Mouse (Mus musculus): ENCODE results near the gene Slit3. TPM values are rescaled to one million over a fixed set of nuclear protein-coding genes. Genes with fewer than 3 reads are reported as not detected.
A peak's percentile ranks its signal among the peaks of the same experiment; 100 is the strongest.

Slit3 gene
- polyA plus RNA-seq, 1 experiment from 2014 or later: 54.1 TPM

- Histone ChIP-seq H3K27ac (no peak overlapping the region), H3K36me3 (no peaks in the 10 kb centered on the region), H3K27me3 (ENCODE audit: insufficient read depth, poor library complexity, severe bottlenecking) (peaks cover 4% of the 10 kb centered on the region; the same call in 1 of the 2 replicates), H3K4me3 (no peak overlapping the region), H3K4me1 (replicated peaks) (peaks cover 17% of the 10 kb centered on the region; the same call in 1 of the 2 replicates), H3K9me3 (no peaks in the 10 kb centered on the region)
- no peak for DNase-seq (ENCODE audit: low spot score)
- 94% methylated on average over 3 of the region's 3 CpGs for WGBS
These were observed 184.9 kb downstream of the Slit3 start for GRCm38 (mm10) chr11:35305910-35306309.

- no peak for DNase-seq (ENCODE audit: low spot score)
- Histone ChIP-seq H3K27ac (no peak overlapping the region), H3K36me3 (no peaks in the 10 kb centered on the region), H3K9me3 (no peaks in the 10 kb centered on the region), H3K4me1 (replicated peaks) (peaks cover 17% of the 10 kb centered on the region; the same call in 1 of the 2 replicates), H3K4me3 (no peak overlapping the region), H3K27me3 (ENCODE audit: insufficient read depth, poor library complexity, severe bottlenecking) (peaks cover 4% of the 10 kb centered on the region; the same call in 1 of the 2 replicates)
- 86% methylated on average over 5 of the region's 5 CpGs for WGBS
These were observed 185.9 kb downstream of the Slit3 start for GRCm38 (mm10) chr11:35306922-35307321.

DNA sequence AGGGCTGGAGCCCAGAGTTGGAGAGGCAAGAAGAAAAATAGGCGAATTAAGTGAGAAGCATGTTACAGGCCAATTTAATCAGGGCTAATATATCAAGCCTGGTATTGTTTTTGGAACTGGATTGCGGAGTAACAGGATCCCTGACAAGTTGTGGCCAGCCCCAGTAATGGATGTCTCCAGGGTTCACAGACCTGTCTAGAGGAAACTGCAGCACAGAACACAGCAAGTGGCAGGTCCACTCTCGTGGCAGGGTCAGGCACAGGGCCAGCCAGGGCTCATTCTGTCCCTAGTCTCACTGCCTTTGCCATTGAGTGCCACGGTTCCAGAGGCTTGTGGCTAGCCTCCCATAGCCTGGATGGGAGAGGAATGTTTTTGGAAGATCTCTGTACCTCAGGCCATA is 187.0 kb downstream of the Slit3 start:
- DNase-seq (ENCODE audit: low spot score): no peak
- no peak overlapping the region for H3K4me3 ChIP-seq
- H3K27ac ChIP-seq: no peak overlapping the region
- 81% methylated on average over 4 of the region's 4 CpGs for WGBS
- H3K4me1 ChIP-seq (replicated peaks): peaks cover 14% of the 10 kb centered on the region; the same call in 1 of the 2 replicates
- H3K27me3 ChIP-seq (ENCODE audit: insufficient read depth, poor library complexity, severe bottlenecking): peaks cover 6% of the 10 kb centered on the region; the same call in 1 of the 2 replicates
- no peaks in the 10 kb centered on the region for H3K9me3 ChIP-seq
- H3K36me3 ChIP-seq: no peaks in the 10 kb centered on the region

DNA sequence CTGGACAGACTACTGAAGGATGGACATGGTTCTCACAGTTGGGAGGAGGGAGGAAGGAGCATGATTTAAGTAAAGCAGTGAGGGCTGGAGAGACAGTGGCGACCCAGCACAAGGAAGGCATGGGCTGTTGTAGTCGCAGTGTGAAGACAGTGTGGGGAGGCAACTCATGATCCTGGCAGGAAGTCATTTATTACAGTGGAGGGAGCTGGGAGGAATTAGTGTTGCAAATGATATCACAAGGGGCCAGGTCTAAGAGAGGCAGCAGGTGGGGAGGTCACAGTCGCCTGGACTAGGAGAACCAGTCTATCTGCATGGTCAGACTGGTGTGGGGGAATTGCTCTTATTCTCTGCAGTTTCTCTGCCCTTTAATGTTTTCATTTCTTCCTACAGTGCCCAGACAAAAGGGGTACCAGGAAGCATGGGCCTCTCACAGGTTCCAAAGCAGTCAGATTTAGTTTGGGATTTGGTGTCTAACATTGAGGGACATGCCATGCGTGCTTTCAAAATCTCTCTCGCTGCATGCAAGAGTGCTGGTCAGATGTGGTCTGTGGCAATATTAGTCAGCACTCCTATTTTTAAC is 194.5 kb downstream of the Slit3 start:
- Histone ChIP-seq H3K4me3 (no peak overlapping the region), H3K36me3 (no peaks in the 10 kb centered on the region), H3K27me3 (ENCODE audit: insufficient read depth, poor library complexity, severe bottlenecking) (peaks cover 42% of the 10 kb centered on the region), H3K9me3 (no peaks in the 10 kb centered on the region), H3K27ac (no peak overlapping the region), H3K4me1 (replicated peaks) (peaks cover 25% of the 10 kb centered on the region)
- no peak for DNase-seq (ENCODE audit: low spot score)
- WGBS: 82% methylated on average over 5 of the region's 5 CpGs

GRCm38 (mm10) chr11:35317221-35317620 is 196.2 kb downstream of the Slit3 start:
- peaks cover 58% of the 10 kb centered on the region for H3K27me3 ChIP-seq (ENCODE audit: insufficient read depth, poor library complexity, severe bottlenecking)
- 93% methylated on average over 5 of the region's 5 CpGs for WGBS
- no peak for DNase-seq (ENCODE audit: low spot score)
- H3K9me3 ChIP-seq: no peaks in the 10 kb centered on the region
- peaks cover 25% of the 10 kb centered on the region for H3K4me1 ChIP-seq (replicated peaks)
- no peak overlapping the region for H3K4me3 ChIP-seq
- H3K27ac ChIP-seq: no peak overlapping the region
- no peaks in the 10 kb centered on the region for H3K36me3 ChIP-seq

GRCm38 (mm10) chr11:35317775-35318432 is 196.9 kb downstream of the Slit3 start:
- peaks cover 25% of the 10 kb centered on the region for H3K4me1 ChIP-seq (replicated peaks)
- peaks cover 61% of the 10 kb centered on the region for H3K27me3 ChIP-seq (ENCODE audit: insufficient read depth, poor library complexity, severe bottlenecking)
- H3K4me3 ChIP-seq: no peak overlapping the region
- no peaks in the 10 kb centered on the region for H3K9me3 ChIP-seq
- 64% methylated on average over 7 of the region's 7 CpGs for WGBS
- H3K27ac ChIP-seq: no peak overlapping the region
- peak; percentile 37 for DNase-seq (ENCODE audit: low spot score)
- H3K36me3 ChIP-seq: no peaks in the 10 kb centered on the region

GRCm38 (mm10) chr11:35318433-35319020 is 197.5 kb downstream of the Slit3 start:
- Histone ChIP-seq H3K4me3 (no peak overlapping the region), H3K27ac (no peak overlapping the region), H3K9me3 (no peaks in the 10 kb centered on the region), H3K27me3 (ENCODE audit: insufficient read depth, poor library complexity, severe bottlenecking) (peaks cover 61% of the 10 kb centered on the region), H3K36me3 (no peaks in the 10 kb centered on the region), H3K4me1 (replicated peaks) (peaks cover 25% of the 10 kb centered on the region)
- DNase-seq (ENCODE audit: low spot score): no peak
- WGBS: 74% methylated on average over 12 of the region's 12 CpGs

DNA sequence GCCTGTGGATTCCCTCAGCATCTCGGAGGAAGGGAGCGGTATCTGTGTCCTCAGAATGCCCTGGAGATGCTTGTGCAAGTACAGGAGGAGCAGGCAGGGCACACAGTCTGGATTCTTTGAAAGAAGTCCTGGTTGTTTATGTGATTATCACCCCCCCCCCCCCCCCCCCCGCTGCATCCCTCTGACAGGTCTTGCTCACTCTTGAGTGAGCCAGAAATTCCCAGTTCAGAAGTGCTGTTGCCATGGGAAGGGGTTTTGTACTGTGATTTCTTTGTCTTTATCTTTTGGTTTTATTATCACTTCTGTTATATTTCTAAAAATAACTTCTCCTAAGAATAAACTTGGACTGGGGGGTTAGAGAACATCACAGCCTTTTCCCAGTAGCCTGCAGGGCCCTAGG is 199.5 kb downstream of the Slit3 start:
- DNase-seq (ENCODE audit: low spot score): no peak
- no peaks in the 10 kb centered on the region for H3K9me3 ChIP-seq
- no peak overlapping the region for H3K27ac ChIP-seq
- WGBS: 71% methylated on average over 3 of the region's 3 CpGs
- peaks cover 37% of the 10 kb centered on the region for H3K4me1 ChIP-seq (replicated peaks)
- H3K4me3 ChIP-seq: no peak overlapping the region
- H3K27me3 ChIP-seq (ENCODE audit: insufficient read depth, poor library complexity, severe bottlenecking): peaks cover 77% of the 10 kb centered on the region
- no peaks in the 10 kb centered on the region for H3K36me3 ChIP-seq

- DNase-seq (ENCODE audit: low spot score): no peak
- H3K27me3 ChIP-seq (ENCODE audit: insufficient read depth, poor library complexity, severe bottlenecking): peaks cover 97% of the 10 kb centered on the region
- H3K4me3 ChIP-seq: no peak overlapping the region
These were observed 203.4 kb downstream of the Slit3 start for GRCm38 (mm10) chr11:35324397-35324796.

DNA sequence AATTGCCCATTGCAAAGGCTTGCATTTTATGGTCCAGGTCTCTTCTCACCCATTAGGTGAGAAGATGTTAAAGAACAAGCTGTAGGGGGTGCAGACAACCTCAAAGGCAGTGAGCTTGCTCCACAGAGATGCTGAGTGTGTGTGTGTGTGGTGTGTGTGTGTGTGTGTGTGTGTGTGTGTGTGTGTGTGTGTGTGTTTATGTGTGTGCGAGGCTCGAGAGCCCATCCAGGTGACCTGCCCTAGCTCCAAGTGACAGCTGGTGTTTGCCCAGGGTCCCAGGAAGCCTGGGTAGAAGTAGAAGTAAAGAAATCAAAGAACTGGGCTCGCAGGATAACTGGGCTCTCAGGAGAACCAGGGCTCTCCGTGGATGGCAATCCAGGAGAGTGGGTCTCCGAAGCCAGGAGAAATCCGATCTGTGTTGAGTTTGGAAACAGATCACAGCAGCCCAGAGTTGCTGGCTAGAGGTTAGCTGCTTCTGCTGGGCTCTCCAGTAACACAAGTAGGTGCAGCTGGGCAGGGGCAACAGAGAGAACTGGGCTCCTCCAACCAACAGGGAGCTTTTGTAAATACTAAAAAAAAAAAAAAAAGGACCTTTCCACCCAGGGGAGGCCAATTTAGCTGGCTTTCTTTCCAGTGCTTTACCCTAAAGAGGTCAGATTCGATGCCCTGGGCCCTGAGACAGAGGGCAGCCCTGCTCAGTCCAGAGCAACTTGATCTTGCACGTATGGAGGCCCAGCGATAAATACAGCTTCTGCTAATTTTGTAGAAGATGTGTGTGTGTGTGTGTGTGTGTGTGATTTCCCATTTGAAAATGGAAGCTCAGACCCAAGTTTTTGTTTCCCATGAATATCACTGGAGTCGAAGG is 204.3 kb downstream of the Slit3 start:
- no peak for DNase-seq (ENCODE audit: low spot score)
- 32% methylated on average over 10 of the region's 10 CpGs for WGBS
- Histone ChIP-seq H3K4me3 (no peak overlapping the region), H3K27me3 (ENCODE audit: insufficient read depth, poor library complexity, severe bottlenecking) (peaks cover 95% of the 10 kb centered on the region), H3K36me3 (no peaks in the 10 kb centered on the region), H3K27ac (no peak overlapping the region), H3K9me3 (no peaks in the 10 kb centered on the region), H3K4me1 (replicated peaks) (peaks cover 51% of the 10 kb centered on the region)

More at GRCm38 (mm10) chr11:35324397-35324796, 203.4 kb downstream of the Slit3 start:
- no peaks in the 10 kb centered on the region for H3K9me3 ChIP-seq
- H3K36me3 ChIP-seq: no peaks in the 10 kb centered on the region
- no peak overlapping the region for H3K27ac ChIP-seq
- 59% methylated on average over 5 of the region's 5 CpGs for WGBS
- H3K4me1 ChIP-seq (replicated peaks): peaks cover 49% of the 10 kb centered on the region

DNA sequence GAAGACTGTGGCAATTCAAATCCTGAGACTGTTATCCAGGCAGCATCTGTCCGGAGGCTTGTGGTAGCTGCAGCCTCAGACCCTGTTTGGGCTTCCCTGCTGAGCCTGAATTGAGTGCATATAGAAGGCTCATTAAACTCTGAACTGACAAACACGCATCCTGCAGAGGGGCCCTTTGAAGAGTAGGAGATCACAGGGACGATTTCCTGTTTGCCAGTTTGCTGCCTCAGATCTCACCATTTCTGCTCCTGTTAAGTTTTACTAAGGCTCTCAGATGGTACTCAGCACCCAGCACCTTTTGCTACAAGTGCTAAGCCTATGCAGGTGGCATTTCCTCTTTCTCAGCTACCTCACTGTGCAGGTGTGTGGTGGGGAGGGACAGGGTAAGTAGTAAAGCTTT is 205.3 kb downstream of the Slit3 start:
- Histone ChIP-seq H3K36me3 (no peaks in the 10 kb centered on the region), H3K9me3 (no peaks in the 10 kb centered on the region), H3K4me3 (no peak overlapping the region), H3K27me3 (ENCODE audit: insufficient read depth, poor library complexity, severe bottlenecking) (peaks cover 93% of the 10 kb centered on the region), H3K27ac (no peak overlapping the region), H3K4me1 (replicated peaks) (peaks cover 50% of the 10 kb centered on the region)
- DNase-seq (ENCODE audit: low spot score): no peak
- WGBS: 6% methylated on average over 3 of the region's 3 CpGs

- Histone ChIP-seq H3K27ac (no peak overlapping the region), H3K4me1 (replicated peaks) (peaks cover 50% of the 10 kb centered on the region), H3K9me3 (no peaks in the 10 kb centered on the region), H3K27me3 (ENCODE audit: insufficient read depth, poor library complexity, severe bottlenecking) (peaks cover 95% of the 10 kb centered on the region), H3K36me3 (no peaks in the 10 kb centered on the region), H3K4me3 (no peak overlapping the region)
- 77% methylated on average over 1 of the region's 1 CpGs for WGBS
- no peak for DNase-seq (ENCODE audit: low spot score)
These were observed 206.9 kb downstream of the Slit3 start for GRCm38 (mm10) chr11:35327899-35328298.

Data from hindbrain, embryonic 10.5 days (tissue).